14 mouse cellular contexts compared by ENCODE assay signal in the genomic region with DNA sequence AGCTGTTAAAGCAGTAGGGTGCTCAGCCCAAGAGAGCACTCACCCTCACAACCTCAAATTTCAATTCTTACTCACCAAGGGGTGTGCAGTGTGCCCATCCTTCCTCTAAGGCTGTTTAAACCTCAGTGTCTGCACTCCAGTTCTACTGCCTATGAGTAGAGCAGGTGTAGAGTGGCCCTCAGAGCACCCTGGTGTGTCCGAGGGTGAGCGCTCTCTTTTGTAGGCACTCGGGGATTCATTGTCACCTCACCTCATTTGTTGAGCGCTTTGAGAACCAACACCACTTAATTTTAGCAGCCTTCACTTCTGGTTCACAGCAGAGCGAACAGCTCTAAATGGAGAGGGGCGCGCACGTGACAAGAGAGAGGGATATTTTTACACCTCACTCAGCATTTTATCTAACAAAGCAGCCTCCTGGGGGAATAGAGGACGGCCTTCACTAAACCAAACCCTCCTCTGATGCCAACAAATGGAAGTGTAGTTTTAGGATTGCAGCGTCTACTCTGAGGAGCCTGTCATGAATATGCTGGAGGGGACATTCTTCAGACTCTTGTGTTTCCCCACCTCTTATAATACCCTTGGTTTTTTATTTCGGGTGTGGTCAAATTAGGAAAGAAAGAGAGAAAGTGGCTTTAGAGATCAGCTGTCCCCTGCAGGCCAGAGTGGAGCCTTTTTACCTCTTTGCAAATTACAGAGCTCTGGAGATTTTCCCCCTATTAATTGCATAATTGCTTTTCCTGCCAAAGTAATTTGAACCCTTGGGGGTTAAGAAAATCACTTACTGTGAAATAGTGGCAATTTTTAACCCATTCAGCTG.
DNase-seq lines count a peak whose midpoint lies in the region; ATAC-seq and TF ChIP-seq lines count a peak whose summit lies in the region.
"Had no signal": no experiment of that assay in that cellular context is flagged by ENCODE, and none has a peak within 500 bp of the region (broad histone marks: within the 10 kb centered on the region; RNA-seq: fewer than 3 reads in every experiment).

No protein-coding gene starts in this region.

- DNase-seq in midbrain, embryonic 14.5 days = peak; percentile 51
- no peak for DNase-seq in forebrain, embryonic 11.5 days (ENCODE audit: low spot score)
- peak; percentile 40 for DNase-seq in retina, embryonic 14.5 days (ENCODE audit: low spot score)
- no peak for DNase-seq in adrenal gland, adult 8-10 months
- no peak for DNase-seq in stomach, postnatal 0 days (ENCODE audit: low spot score)
- DNase-seq in Muller cell, postnatal 12 days (ENCODE audit: inconsistent ontology term) = no peak
- DNase-seq: adrenal gland, postnatal 36 days; cerebellum, adult 11 months; kidney, postnatal 4 days had no signal

- no peak for ATAC-seq in midbrain, embryonic 14.5 days (ENCODE audit: low FRiP score, low TSS enrichment)
- no peak for ATAC-seq in midbrain, embryonic 15.5 days (replicated peaks)
- ATAC-seq in forebrain, embryonic 11.5 days (replicated peaks; ENCODE audit: low FRiP score) = peak; percentile 69
- ATAC-seq in heart, embryonic 13.5 days (ENCODE audit: extremely low read depth, insufficient number of reproducible peaks, low FRiP score, low TSS enrichment) = peak; percentile 31; the same call in 1 of the 2 replicates
- no peak for ATAC-seq in stomach, postnatal 0 days (ENCODE audit: low FRiP score, low TSS enrichment)
- ATAC-seq: intestine, embryonic 16.5 days had no signal

- no peak overlapping the region for H3K27ac ChIP-seq in midbrain, embryonic 14.5 days (replicated peaks; ENCODE audit: low read depth, low read length)
- H3K27ac ChIP-seq in midbrain, embryonic 15.5 days = no peak overlapping the region
- H3K27ac ChIP-seq in forebrain, embryonic 11.5 days (ENCODE audit: low read depth, low read length) = no peak overlapping the region; the same call in 1 of the 2 replicates
- peak overlapping the region; percentile 83 for H3K27ac ChIP-seq in heart, embryonic 13.5 days (replicated peaks)
- H3K27ac ChIP-seq in stomach, postnatal 0 days (replicated peaks) = no peak overlapping the region
- H3K27ac ChIP-seq: left cerebral cortex, adult 2 months; neural tube, embryonic 12.5 days had no signal

- H3K9ac ChIP-seq in midbrain, embryonic 14.5 days (replicated peaks; ENCODE audit: low read length) = no peak overlapping the region
- no peak overlapping the region for H3K9ac ChIP-seq in midbrain, embryonic 15.5 days
- H3K9ac ChIP-seq in forebrain, embryonic 11.5 days (ENCODE audit: low read length) = no peak overlapping the region
- no peak overlapping the region for H3K9ac ChIP-seq in heart, embryonic 13.5 days
- H3K9ac ChIP-seq in stomach, postnatal 0 days (ENCODE audit: low read length) = no peak overlapping the region
- H3K9ac ChIP-seq: neural tube, embryonic 12.5 days had no signal

- no peaks in the 10 kb centered on the region for H3K9me3 ChIP-seq in midbrain, embryonic 14.5 days (ENCODE audit: control insufficient read depth, low read length)
- H3K9me3 ChIP-seq in midbrain, embryonic 15.5 days = no peaks in the 10 kb centered on the region
- no peaks in the 10 kb centered on the region for H3K9me3 ChIP-seq in forebrain, embryonic 11.5 days (ENCODE audit: control insufficient read depth, low read length)
- H3K9me3 ChIP-seq in heart, embryonic 13.5 days = peaks cover 4% of the 10 kb centered on the region; the same call in 1 of the 2 replicates
- H3K9me3 ChIP-seq in stomach, postnatal 0 days (ENCODE audit: control insufficient read depth, low read length) = no peaks in the 10 kb centered on the region
- H3K9me3 ChIP-seq: neural tube, embryonic 12.5 days had no signal

- no peaks in the 10 kb centered on the region for H3K4me1 ChIP-seq in midbrain, embryonic 14.5 days (ENCODE audit: control insufficient read depth, insufficient read depth, low read length)
- 0 out of 2 replicates have a peak, but pooled peaks cover 5% of the 10 kb centered on the region for H3K4me1 ChIP-seq in midbrain, embryonic 15.5 days
- H3K4me1 ChIP-seq in forebrain, embryonic 11.5 days (replicated peaks; ENCODE audit: control insufficient read depth, insufficient read depth, low read length) = no peaks in the 10 kb centered on the region
- peaks cover 16% of the 10 kb centered on the region for H3K4me1 ChIP-seq in heart, embryonic 13.5 days
- H3K4me1 ChIP-seq in stomach, postnatal 0 days (replicated peaks; ENCODE audit: control insufficient read depth, insufficient read depth) = no peaks in the 10 kb centered on the region

- H3K36me3 ChIP-seq in midbrain, embryonic 14.5 days (ENCODE audit: control insufficient read depth, insufficient read depth, low read length) = no peaks in the 10 kb centered on the region
- H3K36me3 ChIP-seq in midbrain, embryonic 15.5 days (replicated peaks) = no peaks in the 10 kb centered on the region
- H3K36me3 ChIP-seq in forebrain, embryonic 11.5 days (ENCODE audit: control insufficient read depth, insufficient read depth, low read length) = no peaks in the 10 kb centered on the region
- no peaks in the 10 kb centered on the region for H3K36me3 ChIP-seq in heart, embryonic 13.5 days
- H3K36me3 ChIP-seq in stomach, postnatal 0 days (ENCODE audit: control insufficient read depth, insufficient read depth, low read length) = no peaks in the 10 kb centered on the region
- H3K36me3 ChIP-seq: neural tube, embryonic 12.5 days had no signal

- H3K4me3 ChIP-seq in midbrain, embryonic 14.5 days (replicated peaks; ENCODE audit: low read depth, low read length) = no peak overlapping the region
- H3K4me3 ChIP-seq in midbrain, embryonic 15.5 days = no peak overlapping the region
- H3K4me3 ChIP-seq in forebrain, embryonic 11.5 days (ENCODE audit: low read depth, low read length) = no peak overlapping the region
- H3K4me3 ChIP-seq in heart, embryonic 13.5 days = peak overlapping the region; percentile 7; the same call in 1 of the 2 replicates
- H3K4me3 ChIP-seq in stomach, postnatal 0 days (ENCODE audit: low read depth, low read length) = no peak overlapping the region
- H3K4me3 ChIP-seq: left cerebral cortex, adult 2 months; neural tube, embryonic 12.5 days had no signal

- TF ChIP-seq CTCF in stomach, postnatal 0 days (IDR thresholded peaks at IDR 0.05; ENCODE audit: low read depth) = no peak

- no peaks in the 10 kb centered on the region for H3K27me3 ChIP-seq in midbrain, embryonic 14.5 days (ENCODE audit: control insufficient read depth, insufficient read depth, low read length)
- H3K27me3 ChIP-seq in midbrain, embryonic 15.5 days (replicated peaks) = no peaks in the 10 kb centered on the region
- H3K27me3 ChIP-seq in forebrain, embryonic 11.5 days (ENCODE audit: control insufficient read depth, insufficient read depth, low read length) = no peaks in the 10 kb centered on the region
- no peaks in the 10 kb centered on the region for H3K27me3 ChIP-seq in heart, embryonic 13.5 days (replicated peaks)
- no peaks in the 10 kb centered on the region for H3K27me3 ChIP-seq in stomach, postnatal 0 days (ENCODE audit: control insufficient read depth, insufficient read depth, low read length)
- H3K27me3 ChIP-seq: neural tube, embryonic 12.5 days had no signal

- WGBS in midbrain, embryonic 14.5 days = 55% methylated on average over 11 of the region's 11 CpGs
- 52% methylated on average over 11 of the region's 11 CpGs for WGBS in midbrain, embryonic 15.5 days
- 33% methylated on average over 11 of the region's 11 CpGs for WGBS in forebrain, embryonic 11.5 days
- WGBS in heart, embryonic 13.5 days = 29% methylated on average over 11 of the region's 11 CpGs
- WGBS in stomach, postnatal 0 days = 72% methylated on average over 11 of the region's 11 CpGs

- TF ChIP-seq EP300 in stomach, postnatal 0 days (optimal IDR thresholded peaks at IDR 0.05) = no peak

- H3K4me2 ChIP-seq in midbrain, embryonic 14.5 days (ENCODE audit: low read length) = no peak overlapping the region
- no peak overlapping the region for H3K4me2 ChIP-seq in midbrain, embryonic 15.5 days
- H3K4me2 ChIP-seq in forebrain, embryonic 11.5 days (ENCODE audit: low read depth, low read length, severe bottlenecking) = no peak overlapping the region
- H3K4me2 ChIP-seq in heart, embryonic 13.5 days = peak overlapping the region; percentile 48
- H3K4me2 ChIP-seq in stomach, postnatal 0 days (replicated peaks; ENCODE audit: low read depth) = no peak overlapping the region
- H3K4me2 ChIP-seq: neural tube, embryonic 12.5 days had no signal

Comparison
In these comparisons a context has a peak if more than half of its experiments do, and no peak if none do; other contexts are left out.
1. ATAC-seq: peak in forebrain, embryonic 11.5 days (single experiment) and heart, embryonic 13.5 days (single experiment); none in midbrain, embryonic 14.5 days (single experiment), midbrain, embryonic 15.5 days (single experiment) and stomach, postnatal 0 days (single experiment).
2. DNase-seq: peak in midbrain, embryonic 14.5 days (single experiment) and retina, embryonic 14.5 days (single experiment); none in forebrain, embryonic 11.5 days (single experiment), adrenal gland, adult 8-10 months (single experiment), stomach, postnatal 0 days (single experiment) and Muller cell, postnatal 12 days (single experiment).